Mouse (Mus musculus) olfactory bulb, adult 2 months (tissue): ENCODE measurements around the gene Cacng1.

Source experiments
- CTCF ChIP-seq: fragments of 200-500 bp; IDR thresholded peaks from 2 replicates; pipeline ENCODE4 v1.5.1; 2012; ENCODE audit warnings: low read depth, mild to moderate bottlenecking, low read length, moderate library complexity; ENCODE audit not compliant: insufficient read depth
- POLR2A ChIP-seq: fragments of 200-500 bp; IDR thresholded peaks from 2 replicates; pipeline ENCODE4 v1.6.1; 2012; ENCODE audit warnings: mild to moderate bottlenecking, low read depth, low read length, moderate library complexity; ENCODE audit not compliant: insufficient read depth

DNA sequence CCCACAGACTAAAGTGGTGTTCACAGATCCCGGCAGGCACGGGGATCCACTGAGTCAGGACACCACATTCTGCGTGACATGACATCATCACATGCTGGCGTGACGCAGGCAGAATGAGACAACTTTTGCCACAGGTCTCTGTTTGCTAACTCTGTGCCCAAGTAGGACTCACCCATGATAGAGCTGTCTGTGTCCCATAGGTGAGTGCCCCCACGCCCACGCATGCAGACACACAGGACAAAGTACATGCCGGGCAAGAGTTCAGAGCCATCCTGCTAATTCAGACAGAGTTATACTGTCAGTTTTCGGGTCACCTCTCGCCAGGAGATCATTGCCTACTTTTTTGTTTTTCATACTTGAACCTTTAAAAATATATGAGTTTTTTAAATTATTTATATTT lies 27.8 kb downstream of the Cacng1 start:
- no peak for TF ChIP-seq CTCF
- no peak for TF ChIP-seq POLR2A
